Mouse (Mus musculus) lung, embryonic 15.5 days (tissue): ENCODE measurements around the gene Gpx1. TPM values are rescaled to one million over a fixed set of nuclear protein-coding genes. Genes with fewer than 3 reads are reported as not detected.

Experiments used
- ATAC-seq: fragments of 200-750 bp; cut with Nextera tagmentation; 2 replicates; pipeline ENCODE4 v1.8.0; 2017; ENCODE audit warnings: moderate number of reproducible peaks, borderline replicate concordance; ENCODE audit not compliant: low FRiP score, low TSS enrichment; ENCODE audit errors: extremely low read depth
- H3K27ac ChIP-seq: fragments of 300-500 bp; sonication (generic); 2 replicates; pipeline ENCODE4 v1.5.1; 2015; ENCODE audit warnings: moderate library complexity, mild to moderate bottlenecking, inconsistent platforms
- H3K27me3 ChIP-seq: fragments of 300-500 bp; sonication (generic); 2 replicates; pipeline ENCODE4 v1.6.1; 2015; ENCODE audit warnings: inconsistent platforms
- H3K36me3 ChIP-seq: fragments of 300-500 bp; sonication (generic); 2 replicates; pipeline ENCODE4 v1.6.1; 2015; ENCODE audit warnings: inconsistent platforms
- H3K4me1 ChIP-seq: fragments of 300-500 bp; sonication (generic); 2 replicates; pipeline ENCODE4 v1.6.1; 2015; ENCODE audit warnings: inconsistent platforms
- H3K4me2 ChIP-seq: fragments of 300-500 bp; sonication (generic); 2 replicates; pipeline ENCODE4 v1.6.1; 2015; ENCODE audit warnings: inconsistent platforms, mild to moderate bottlenecking, moderate library complexity
- H3K4me3 ChIP-seq: fragments of 300-500 bp; sonication (generic); 2 replicates; pipeline ENCODE4 v1.5.1; 2015; ENCODE audit warnings: mild to moderate bottlenecking, inconsistent platforms
- H3K9ac ChIP-seq: fragments of 300-500 bp; sonication (generic); 2 replicates; pipeline ENCODE4 v1.6.1; 2015; ENCODE audit warnings: inconsistent platforms
- H3K9me3 ChIP-seq: fragments of 300-500 bp; sonication (generic); 2 replicates; pipeline ENCODE4 v1.6.1; 2016; ENCODE audit warnings: inconsistent platforms
- WGBS: fragments of 180-500 bp; shearing (Covaris S2); methylation state at CpG from one replicate; pipeline ENCODE4 v1.1.7; 2015; 5-methylcytosine and 5-hydroxymethylcytosine counted together
- polyA plus RNA-seq: library from polyadenylated mRNA; unstranded; fragments of >200 nt; fragmentation: Nextera tagmentation; extraction: Ambion mirVana; gene quantifications from 2 replicates; pipeline ENCODE4 v1.2.1, GENCODE M21; 2015

Gene Gpx1
- polyA plus RNA-seq, 1 experiment from 2014 or later = 654 TPM

DNA sequence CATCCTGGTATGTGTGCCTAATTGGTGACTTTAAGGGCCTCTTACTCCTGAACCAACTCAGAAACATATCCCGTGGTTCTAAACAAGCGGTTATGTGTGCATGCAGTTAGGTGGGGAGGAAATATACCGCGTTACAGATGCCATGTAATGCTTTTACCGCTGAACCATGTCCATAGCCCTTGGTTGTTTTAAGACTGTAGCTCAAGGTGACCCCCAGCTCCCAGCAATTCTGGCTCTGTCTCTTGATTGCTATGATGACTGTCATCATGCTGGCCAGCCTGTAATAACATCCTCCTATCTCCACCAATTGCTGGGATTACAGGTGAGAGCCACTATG, 2.4 kb downstream of the Gpx1 start:
- Histone ChIP-seq H3K27ac (0 out of 2 replicates have a peak overlapping the region, but pooled peaks have one; percentile 20), H3K9ac (no peak overlapping the region)

GRCm38 (mm10) chr9:108341801-108342200, 3.1 kb downstream of the Gpx1 start:
- Histone ChIP-seq H3K36me3 (peaks cover 4% of the 10 kb centered on the region), H3K9me3 (no peaks in the 10 kb centered on the region), H3K4me1 (peaks cover 37% of the 10 kb centered on the region), H3K4me2 (no peak overlapping the region; the same call in 1 of the 2 replicates), H3K9ac (no peak overlapping the region), H3K27ac (peak overlapping the region; percentile 73), H3K27me3 (no peaks in the 10 kb centered on the region), H3K4me3 (no peak overlapping the region)
- no peak for ATAC-seq

More for the DNA sequence above, 2.4 kb downstream of the Gpx1 start:
- H3K9me3 ChIP-seq = no peaks in the 10 kb centered on the region
- WGBS = 91% methylated on average over 5 of the region's 5 CpGs
- H3K4me3 ChIP-seq = 0 out of 2 replicates have a peak overlapping the region, but pooled peaks have one; percentile 57
- ATAC-seq = no peak
- H3K27me3 ChIP-seq = no peaks in the 10 kb centered on the region
- H3K4me1 ChIP-seq = peaks cover 37% of the 10 kb centered on the region
- H3K4me2 ChIP-seq = peak overlapping the region; percentile 79; the same call in 1 of the 2 replicates
- peaks cover 7% of the 10 kb centered on the region for H3K36me3 ChIP-seq

GRCm38 (mm10) chr9:108342301-108342831, 3.7 kb downstream of the Gpx1 start:
- H3K4me3 ChIP-seq = no peak overlapping the region
- WGBS = 19% methylated on average over 5 of the region's 5 CpGs
- no peaks in the 10 kb centered on the region for H3K27me3 ChIP-seq
- no peaks in the 10 kb centered on the region for H3K9me3 ChIP-seq
- H3K36me3 ChIP-seq = peaks cover 4% of the 10 kb centered on the region
- H3K27ac ChIP-seq = peak overlapping the region; percentile 73
- H3K4me2 ChIP-seq = no peak overlapping the region
- peaks cover 37% of the 10 kb centered on the region for H3K4me1 ChIP-seq
- no peak overlapping the region for H3K9ac ChIP-seq
- ATAC-seq = no peak

DNA sequence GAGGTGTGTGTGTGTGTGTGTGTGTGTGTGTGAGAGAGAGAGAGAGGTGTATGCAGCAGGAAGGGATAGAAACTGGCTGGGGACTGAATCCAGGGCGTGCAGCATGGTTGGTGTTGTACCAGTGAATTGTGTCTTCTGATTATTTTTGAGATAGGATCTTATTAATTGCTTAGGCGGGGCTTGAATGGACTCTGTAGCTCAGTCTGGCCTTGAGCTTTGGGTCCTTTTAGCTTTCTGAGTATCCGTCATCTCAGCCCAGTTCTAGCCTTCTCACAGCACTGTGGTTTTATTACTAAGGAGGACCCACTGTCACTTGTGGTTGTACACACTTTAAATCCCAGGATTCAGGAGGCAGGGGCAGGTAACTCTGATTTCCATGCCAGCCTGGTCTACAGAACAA, 4.6 kb downstream of the Gpx1 start:
- Histone ChIP-seq H3K9me3 (no peaks in the 10 kb centered on the region), H3K27me3 (no peaks in the 10 kb centered on the region), H3K27ac (no peak overlapping the region), H3K4me3 (no peak overlapping the region), H3K36me3 (no peaks in the 10 kb centered on the region), H3K4me1 (peaks cover 35% of the 10 kb centered on the region), H3K9ac (no peak overlapping the region), H3K4me2 (no peak overlapping the region)
- WGBS = 81% methylated on average over 3 of the region's 3 CpGs
- ATAC-seq = no peak

DNA sequence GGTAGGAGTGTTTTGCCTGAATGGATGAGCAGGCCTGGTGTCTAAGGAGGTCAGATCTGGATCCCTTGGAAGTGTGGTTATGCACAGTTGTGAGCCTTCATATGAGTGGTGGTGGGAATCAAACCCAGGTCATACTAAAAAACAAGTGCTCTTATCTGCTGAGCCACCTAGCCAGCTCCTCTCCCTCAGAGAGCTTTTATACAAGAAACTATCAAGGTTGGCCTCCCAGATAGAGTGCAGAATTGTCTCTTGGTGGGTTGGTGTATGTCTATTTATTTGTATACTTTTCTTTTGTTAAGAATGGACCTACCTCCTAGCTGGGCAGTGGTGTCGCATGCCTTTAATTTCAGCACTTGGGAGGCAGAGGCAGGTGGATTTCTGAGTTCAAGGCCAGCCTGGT, 5.1 kb downstream of the Gpx1 start:
- H3K4me3 ChIP-seq = no peak overlapping the region
- no peaks in the 10 kb centered on the region for H3K27me3 ChIP-seq
- WGBS = 97% methylated on average over 1 of the region's 1 CpGs
- no peaks in the 10 kb centered on the region for H3K9me3 ChIP-seq
- no peak for ATAC-seq
- H3K4me2 ChIP-seq = no peak overlapping the region
- peaks cover 35% of the 10 kb centered on the region for H3K4me1 ChIP-seq
- H3K36me3 ChIP-seq = no peaks in the 10 kb centered on the region
- no peak overlapping the region for H3K27ac ChIP-seq
- no peak overlapping the region for H3K9ac ChIP-seq

DNA sequence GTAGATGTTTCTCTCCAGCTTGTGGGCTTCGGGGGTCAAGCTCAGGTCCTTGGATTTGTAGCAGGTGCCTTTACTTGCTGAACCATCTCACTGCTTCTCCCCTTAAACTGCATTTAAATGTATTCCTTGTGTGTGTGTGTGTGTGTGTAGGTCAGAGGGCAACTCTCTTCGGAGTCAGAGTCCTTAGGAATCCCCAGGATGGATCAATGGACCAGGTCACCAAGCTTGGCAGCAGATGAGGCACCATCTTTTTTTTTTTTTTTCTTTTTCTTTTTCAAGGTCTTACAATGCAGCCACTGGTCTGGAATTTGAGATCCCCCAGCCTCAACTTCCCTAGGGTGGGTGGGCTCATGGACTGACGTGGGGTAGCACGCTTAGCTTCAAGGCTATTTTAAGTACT, 5.8 kb downstream of the Gpx1 start:
- WGBS = 74% methylated on average over 4 of the region's 4 CpGs
- Histone ChIP-seq H3K9ac (no peak overlapping the region), H3K4me1 (peaks cover 40% of the 10 kb centered on the region), H3K27ac (no peak overlapping the region), H3K9me3 (no peaks in the 10 kb centered on the region), H3K4me3 (no peak overlapping the region), H3K36me3 (no peaks in the 10 kb centered on the region), H3K4me2 (no peak overlapping the region), H3K27me3 (no peaks in the 10 kb centered on the region)
- no peak for ATAC-seq

DNA sequence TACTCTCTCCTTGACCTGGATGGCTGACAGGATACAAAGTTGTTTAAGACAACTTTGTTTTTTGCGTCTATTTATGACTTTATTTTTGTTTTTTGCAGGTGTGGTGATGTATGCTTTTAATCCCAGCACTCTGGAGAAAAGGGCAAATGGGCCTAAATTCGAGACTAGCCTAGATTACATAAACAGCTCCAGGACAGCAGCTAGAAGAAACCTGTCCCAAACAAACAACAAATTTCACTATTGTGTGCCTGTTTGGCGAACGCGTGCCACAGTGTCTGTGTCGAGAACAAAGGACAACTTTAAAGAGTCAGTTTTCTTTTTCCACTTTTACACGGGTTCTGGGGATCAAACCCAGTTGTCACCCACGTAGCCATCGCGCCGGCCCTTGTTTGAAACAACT, 8.3 kb downstream of the Gpx1 start:
- no peaks in the 10 kb centered on the region for H3K27me3 ChIP-seq
- H3K9ac ChIP-seq = peak overlapping the region; percentile 88
- H3K9me3 ChIP-seq = no peaks in the 10 kb centered on the region
- 3% methylated on average over 11 of the region's 11 CpGs for WGBS
- peaks cover 22% of the 10 kb centered on the region for H3K36me3 ChIP-seq
- peak overlapping the region; percentile 91 for H3K4me3 ChIP-seq
- H3K4me2 ChIP-seq = peak overlapping the region; percentile 67
- peak overlapping the region; percentile 93 for H3K27ac ChIP-seq
- peaks cover 19% of the 10 kb centered on the region for H3K4me1 ChIP-seq
- no peak for ATAC-seq

DNA sequence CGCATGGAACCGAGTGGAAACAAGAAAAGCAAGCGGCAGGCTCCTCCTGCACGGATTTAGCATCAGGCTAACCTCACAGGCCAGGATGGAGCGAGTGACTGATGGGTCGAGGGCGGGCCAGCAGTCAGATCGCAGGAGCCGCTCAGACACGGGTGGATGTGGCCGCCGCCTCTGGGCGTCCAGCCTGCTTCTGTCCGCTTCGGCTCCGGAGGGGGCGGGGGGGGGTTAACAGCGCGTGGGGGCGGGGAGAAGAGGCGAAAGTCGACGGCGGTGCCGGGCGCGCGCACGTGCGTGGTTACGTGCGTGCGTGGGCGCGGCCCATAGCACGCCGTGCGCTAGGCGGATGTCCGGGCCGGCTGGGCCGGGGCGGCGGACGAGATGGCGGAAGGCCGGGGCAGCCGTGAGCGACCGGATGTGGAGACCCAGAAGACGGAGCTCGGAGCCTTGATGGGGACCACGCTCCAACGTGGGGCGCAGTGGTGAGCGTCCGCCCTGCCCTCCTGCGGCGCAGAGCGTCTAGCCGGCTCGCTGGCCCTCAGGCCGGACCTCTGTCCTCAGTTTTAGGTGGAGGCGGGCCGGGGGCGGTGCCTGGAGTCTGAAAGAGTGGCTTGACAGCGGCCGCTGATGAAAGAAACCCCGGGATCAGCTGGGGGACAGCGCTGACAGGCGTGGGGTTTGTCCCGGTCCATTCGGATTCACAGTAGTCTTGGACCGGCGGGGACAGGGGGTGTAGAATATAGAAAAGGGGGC, 9.0 kb downstream of the Gpx1 start, which contains the start of gene Usp4:
Usp4 (plus strand) TSS at position 314 of the 750 bp plus-strand sequence.
- under 1% methylated on average over 74 of the region's 75 CpGs for WGBS

GRCm38 (mm10) chr9:108348290-108348680, 9.6 kb downstream of the Gpx1 start:
- peak overlapping the region; percentile 88 for H3K9ac ChIP-seq
- peak overlapping the region; percentile 67 for H3K4me2 ChIP-seq
- peaks cover 11% of the 10 kb centered on the region for H3K4me1 ChIP-seq
- H3K27me3 ChIP-seq = no peaks in the 10 kb centered on the region
- no peak for ATAC-seq
- H3K4me3 ChIP-seq = peak overlapping the region; percentile 91
- H3K27ac ChIP-seq = peak overlapping the region; percentile 93
- no peaks in the 10 kb centered on the region for H3K9me3 ChIP-seq
- peaks cover 34% of the 10 kb centered on the region for H3K36me3 ChIP-seq
- WGBS = 2% methylated on average over 14 of the region's 14 CpGs

More for the DNA sequence above, 9.0 kb downstream of the Gpx1 start, which contains the start of gene Usp4:
- no peaks in the 10 kb centered on the region for H3K9me3 ChIP-seq
- peak within 1 kb of the TSS; percentile 88 for H3K9ac ChIP-seq
- peaks cover 28% of the 10 kb centered on the region for H3K36me3 ChIP-seq
- peak; percentile 95 for ATAC-seq
- H3K4me3 ChIP-seq = peak within 1 kb of the TSS; percentile 91
- H3K4me2 ChIP-seq = peak within 1 kb of the TSS; percentile 67
- H3K27me3 ChIP-seq = no peaks in the 10 kb centered on the region
- H3K4me1 ChIP-seq = peaks cover 12% of the 10 kb centered on the region
- peak within 1 kb of the TSS; percentile 93 for H3K27ac ChIP-seq

DNA sequence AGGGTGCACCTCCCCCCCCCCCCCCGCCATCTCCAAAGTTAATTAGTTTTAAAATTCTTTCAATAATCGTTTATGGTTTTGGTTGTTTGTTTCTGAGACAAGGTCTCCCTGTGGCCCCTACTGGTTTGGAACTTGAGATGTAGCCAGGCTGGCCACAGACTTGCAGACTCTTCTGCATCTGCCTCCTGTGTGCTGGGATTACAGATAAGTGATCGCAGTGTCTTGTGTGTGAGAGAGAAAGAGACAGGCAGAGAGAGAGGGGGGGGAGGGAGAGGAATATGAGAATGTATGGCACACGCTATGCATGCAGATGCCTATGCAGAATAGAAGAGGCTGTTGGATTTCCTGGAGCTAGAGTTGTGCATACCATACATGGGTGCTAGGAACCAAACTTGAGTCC, 11.0 kb downstream of the Gpx1 start:
- Histone ChIP-seq H3K4me2 (no peak overlapping the region), H3K9me3 (no peaks in the 10 kb centered on the region), H3K27me3 (no peaks in the 10 kb centered on the region), H3K4me3 (no peak overlapping the region), H3K9ac (no peak overlapping the region), H3K27ac (no peak overlapping the region), H3K36me3 (peaks cover 48% of the 10 kb centered on the region), H3K4me1 (peaks cover 11% of the 10 kb centered on the region)
- 86% methylated on average over 4 of the region's 4 CpGs for WGBS
- no peak for ATAC-seq

- H3K9me3 ChIP-seq = no peaks in the 10 kb centered on the region
- no peak for ATAC-seq
- WGBS = 76% methylated on average over 9 of the region's 9 CpGs
- H3K9ac ChIP-seq = no peak overlapping the region
- no peak overlapping the region for H3K4me2 ChIP-seq
- H3K27me3 ChIP-seq = no peaks in the 10 kb centered on the region
- H3K27ac ChIP-seq = no peak overlapping the region
- H3K36me3 ChIP-seq = peaks cover 92% of the 10 kb centered on the region
- H3K4me1 ChIP-seq = no peaks in the 10 kb centered on the region
- no peak overlapping the region for H3K4me3 ChIP-seq
Observed at GRCm38 (mm10) chr9:108378234-108378633, 39.5 kb downstream of the Gpx1 start.

GRCm38 (mm10) chr9:108378736-108379135, 40.0 kb downstream of the Gpx1 start:
- 85% methylated on average over 5 of the region's 5 CpGs for WGBS
- Histone ChIP-seq H3K4me3 (no peak overlapping the region), H3K36me3 (peaks cover 90% of the 10 kb centered on the region), H3K4me2 (no peak overlapping the region), H3K9ac (no peak overlapping the region), H3K9me3 (no peaks in the 10 kb centered on the region), H3K4me1 (no peaks in the 10 kb centered on the region), H3K27me3 (no peaks in the 10 kb centered on the region), H3K27ac (no peak overlapping the region)
- no peak for ATAC-seq
